Mouse (Mus musculus): ENCODE data around the gene Fpr2.
"Not testable (repeated sequence)": the region's sequence is repeated elsewhere in the genome, so short reads cannot be mapped to it uniquely, and the experiment has no call there.

Fpr2 gene

DNA sequence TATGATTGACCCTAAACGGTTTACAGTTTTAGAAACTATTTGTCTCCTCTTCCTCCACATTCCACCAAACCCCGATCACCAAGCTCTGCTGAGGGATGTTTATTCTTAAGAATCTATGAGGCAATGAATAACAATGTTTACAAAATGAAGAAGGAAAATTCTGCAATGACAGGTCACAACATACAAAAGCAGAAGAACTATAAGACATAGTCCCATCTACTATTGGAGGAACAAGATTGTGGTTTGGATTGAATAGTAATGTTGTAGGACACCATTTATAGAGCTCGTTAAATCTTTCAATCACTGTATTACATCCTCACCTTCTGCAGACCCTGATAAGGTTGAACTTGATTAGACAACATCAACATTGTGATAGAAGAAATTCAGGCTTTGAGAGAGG is 5.0 kb upstream of the Fpr2 start:
- no peak for DNase-seq (ENCODE audit: low read depth)

DNA sequence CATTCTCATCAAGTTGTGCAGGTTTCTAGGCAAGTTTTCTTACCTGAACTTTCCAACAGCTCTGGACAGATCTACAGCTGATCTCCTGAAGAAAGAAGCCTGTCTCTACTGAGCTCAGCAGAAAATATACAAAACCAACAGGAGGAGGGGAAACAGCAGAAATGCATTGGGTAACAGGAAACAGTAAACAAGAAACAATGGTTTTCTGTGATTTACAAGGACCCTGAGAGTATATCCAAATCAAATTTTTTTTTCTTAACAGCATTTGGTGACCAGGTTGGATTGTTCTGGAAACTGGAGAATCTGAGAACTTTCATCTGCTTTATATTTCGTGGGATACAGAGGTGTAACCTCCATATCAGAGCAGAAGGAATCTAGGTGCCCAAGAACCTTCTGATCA is 3.8 kb upstream of the Fpr2 start, which contains the start of gene Fpr1:
TSS of gene Fpr1 (minus strand) at position 101 of the 400 bp plus-strand sequence.
- no peak for DNase-seq (ENCODE audit: low read depth)

DNA sequence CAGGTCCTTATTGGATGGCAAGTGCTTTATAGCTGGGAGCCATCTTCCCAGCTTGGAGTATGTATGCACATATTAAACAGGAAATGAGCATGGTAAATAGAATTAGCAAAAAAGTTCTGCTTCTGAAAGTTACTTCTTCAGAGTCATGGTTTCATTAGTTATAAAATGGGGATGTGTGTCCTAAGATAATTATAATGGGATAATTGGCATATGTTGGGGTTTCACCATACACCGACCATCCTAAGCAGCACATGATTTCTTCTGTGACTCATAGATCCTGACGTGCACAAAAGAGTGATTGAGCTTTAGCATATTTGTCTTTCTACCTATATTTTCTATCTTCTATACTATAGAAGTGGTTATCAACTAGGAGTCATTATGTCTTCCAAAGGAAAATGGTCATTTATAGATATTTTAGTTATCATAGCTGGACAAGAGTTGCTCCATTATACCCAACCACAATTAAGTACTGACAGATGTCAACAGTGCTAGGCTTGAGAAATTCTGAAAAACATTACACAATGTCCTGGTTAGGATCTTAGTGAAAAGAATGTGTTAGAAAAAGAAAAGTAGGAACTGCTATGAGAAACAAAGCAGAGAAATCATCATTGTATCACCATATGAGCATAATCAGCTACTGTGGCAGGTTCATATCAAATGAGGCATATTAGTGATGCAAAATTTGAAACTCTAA is 2.3 kb downstream of the Fpr2 start:
- no peak for DNase-seq (ENCODE audit: low read depth)

DNA sequence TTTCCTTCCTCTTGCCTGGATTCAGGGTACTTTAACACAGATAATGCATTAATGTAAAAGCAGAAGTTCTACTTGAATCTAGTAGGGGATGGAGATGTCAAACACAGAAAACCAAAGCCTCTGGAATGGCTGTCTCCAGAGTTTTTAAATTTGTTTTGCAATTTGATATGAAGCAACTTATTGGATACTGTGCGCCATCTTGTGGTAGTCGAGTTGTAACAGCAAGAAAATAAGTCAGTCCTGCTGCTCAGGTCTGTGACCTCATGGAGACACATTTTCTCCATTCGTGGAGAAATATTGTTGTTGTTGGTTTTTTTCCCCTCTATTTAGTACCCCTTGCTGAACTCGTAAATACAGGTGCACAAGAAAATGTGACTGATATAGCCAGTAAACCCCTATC is 8.4 kb downstream of the Fpr2 start:
- peak; percentile 78 for DNase-seq (ENCODE audit: low read depth)

DNA sequence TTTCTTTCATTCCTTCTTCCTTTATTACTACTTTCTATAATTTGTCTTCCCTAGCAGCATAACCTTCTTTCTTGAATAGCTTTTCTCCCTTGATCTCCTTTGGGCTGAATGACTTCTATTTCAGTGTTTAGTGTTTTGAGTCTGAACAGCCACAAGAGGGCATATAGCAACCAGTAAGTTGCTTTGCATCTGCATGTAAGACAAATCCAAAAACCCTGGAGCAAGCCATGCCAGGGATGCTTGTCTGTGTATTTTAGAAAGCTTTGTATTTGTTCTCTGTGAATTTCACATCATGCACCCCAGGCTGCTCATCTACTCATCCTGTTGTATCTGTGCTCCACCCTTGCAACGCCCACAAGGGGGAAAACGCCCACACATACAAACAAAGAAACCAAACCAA is 11.6 kb downstream of the Fpr2 start:
- DNase-seq (ENCODE audit: low read depth), result peak; percentile 18

DNA sequence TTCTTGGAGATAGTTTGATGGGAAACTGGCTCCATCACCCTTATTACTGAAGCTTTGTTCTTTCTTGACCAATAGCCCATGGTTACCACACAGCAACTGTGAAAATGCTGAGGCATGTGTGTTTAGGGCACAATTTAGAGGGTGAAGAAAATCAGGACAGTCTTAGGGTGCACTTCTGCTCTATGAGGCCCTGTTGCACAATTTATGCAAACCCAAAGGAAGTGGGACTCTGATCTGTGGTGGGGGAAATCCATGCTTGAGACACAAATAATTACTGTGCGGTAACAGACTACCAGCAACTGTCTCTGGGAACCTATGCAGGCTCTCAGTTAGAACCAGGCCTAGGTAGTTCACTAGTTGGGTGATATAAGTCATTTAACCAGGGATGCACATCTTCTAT is 13.1 kb downstream of the Fpr2 start:
- peak; percentile 22 for DNase-seq (ENCODE audit: low read depth)

DNA sequence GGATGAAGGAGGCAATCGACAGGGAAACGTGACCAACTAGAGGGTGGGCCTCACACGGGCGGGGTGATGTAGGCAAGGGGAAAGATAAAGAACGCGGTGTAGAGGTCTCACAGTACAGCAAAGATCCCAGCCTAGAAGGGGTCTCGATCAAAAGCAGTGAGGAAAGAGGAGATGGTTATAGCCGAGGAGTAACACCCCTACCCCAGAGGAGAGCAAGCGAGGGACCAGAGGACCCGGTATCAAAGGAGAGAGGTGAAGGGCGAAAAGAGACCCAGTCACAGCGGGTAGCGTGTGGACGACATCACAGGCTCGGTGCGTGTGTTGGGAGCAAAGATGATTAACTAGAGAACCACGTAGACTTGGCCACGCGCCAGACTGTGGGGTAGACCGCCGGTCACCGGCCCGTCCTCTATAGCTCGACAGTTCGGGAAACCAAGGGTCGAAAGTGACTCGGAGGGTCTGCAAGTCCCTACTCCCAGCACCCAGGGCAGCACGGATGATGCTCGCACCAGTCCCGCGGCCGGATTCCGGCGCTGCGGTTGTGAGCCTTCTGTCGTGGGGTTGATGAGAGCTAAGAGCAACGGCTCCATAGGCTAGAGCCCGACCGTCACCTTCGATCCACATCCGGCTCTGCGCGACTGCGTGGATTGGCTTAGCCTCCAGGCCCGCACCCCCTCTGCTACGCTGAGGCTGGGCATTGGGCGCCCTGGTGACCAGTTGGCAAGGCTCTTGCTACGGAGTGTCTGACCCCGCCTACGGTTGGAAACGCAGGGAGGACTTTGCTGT is 22.2 kb downstream of the Fpr2 start:
- peak; percentile 82 for DNase-seq (ENCODE audit: low read depth)

DNA sequence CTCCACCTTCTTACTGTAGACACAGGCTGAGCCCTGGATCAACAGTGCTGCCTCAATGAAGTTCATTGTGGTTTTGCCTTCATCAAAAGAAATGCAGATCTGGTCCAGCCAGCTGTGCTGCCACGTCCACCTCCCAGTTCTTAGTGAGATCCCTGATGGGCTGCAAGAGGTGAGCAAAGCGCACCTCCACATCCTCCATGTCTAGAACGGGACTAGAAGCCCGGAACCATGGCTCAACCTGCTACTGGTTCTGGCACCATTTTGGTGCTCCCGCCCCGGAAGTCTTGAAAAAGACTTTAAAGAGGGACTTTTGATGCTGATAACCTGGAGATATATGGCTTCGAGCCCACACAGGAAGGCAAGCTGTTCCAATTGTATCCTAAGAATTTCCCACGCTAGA is 25.0 kb downstream of the Fpr2 start:
- DNase-seq (ENCODE audit: low read depth), result not testable (repeated sequence)

DNA sequence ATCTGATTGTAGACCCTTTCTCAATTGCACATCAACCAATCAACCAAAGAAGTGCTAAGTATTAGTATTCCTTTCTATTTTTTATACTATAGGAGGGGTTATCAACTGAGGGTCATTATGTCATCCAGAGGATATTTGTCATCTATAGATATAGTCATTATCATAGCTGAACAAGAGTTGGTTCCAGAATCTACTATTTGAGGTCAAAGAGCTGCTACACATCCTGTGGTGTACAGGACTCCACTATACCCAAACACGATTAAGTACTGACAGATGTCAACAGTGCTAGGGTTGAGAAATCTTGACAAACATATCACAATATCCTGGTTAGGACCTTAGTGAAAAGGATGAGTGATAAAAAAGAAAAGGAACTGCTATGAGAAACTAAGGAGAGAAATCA is 29.8 kb downstream of the Fpr2 start:
- no peak for DNase-seq (ENCODE audit: low read depth)

DNA sequence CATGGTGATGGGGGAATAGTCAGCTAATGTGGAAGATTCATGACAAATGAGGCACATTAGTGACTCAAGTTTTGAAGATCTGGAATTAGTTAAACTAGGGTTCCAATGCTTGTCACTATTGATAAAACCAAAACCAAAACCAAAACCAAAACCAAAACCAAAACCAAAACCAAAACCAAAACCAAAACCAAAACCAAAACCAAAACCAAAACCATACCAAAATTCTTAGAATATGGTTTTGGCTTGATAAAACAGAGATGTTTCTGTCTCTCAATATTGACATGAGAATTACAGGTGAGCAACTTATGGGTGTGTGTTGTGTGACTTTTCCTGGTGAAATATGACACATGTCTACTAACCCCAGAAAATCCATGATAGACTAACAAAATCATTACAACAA is 30.2 kb downstream of the Fpr2 start:
- peak; percentile 9 for DNase-seq (ENCODE audit: low read depth)

All from induced T-regulatory cell, adult 2 months (primary cell).